Mouse (Mus musculus): ENCODE results near the gene Usp20. TPM values are rescaled to one million over a fixed set of nuclear protein-coding genes. Genes with fewer than 3 reads are reported as not detected.

Gene Usp20
- polyA plus RNA-seq, 1 experiment from 2014 or later, result 11.2 TPM

DNA sequence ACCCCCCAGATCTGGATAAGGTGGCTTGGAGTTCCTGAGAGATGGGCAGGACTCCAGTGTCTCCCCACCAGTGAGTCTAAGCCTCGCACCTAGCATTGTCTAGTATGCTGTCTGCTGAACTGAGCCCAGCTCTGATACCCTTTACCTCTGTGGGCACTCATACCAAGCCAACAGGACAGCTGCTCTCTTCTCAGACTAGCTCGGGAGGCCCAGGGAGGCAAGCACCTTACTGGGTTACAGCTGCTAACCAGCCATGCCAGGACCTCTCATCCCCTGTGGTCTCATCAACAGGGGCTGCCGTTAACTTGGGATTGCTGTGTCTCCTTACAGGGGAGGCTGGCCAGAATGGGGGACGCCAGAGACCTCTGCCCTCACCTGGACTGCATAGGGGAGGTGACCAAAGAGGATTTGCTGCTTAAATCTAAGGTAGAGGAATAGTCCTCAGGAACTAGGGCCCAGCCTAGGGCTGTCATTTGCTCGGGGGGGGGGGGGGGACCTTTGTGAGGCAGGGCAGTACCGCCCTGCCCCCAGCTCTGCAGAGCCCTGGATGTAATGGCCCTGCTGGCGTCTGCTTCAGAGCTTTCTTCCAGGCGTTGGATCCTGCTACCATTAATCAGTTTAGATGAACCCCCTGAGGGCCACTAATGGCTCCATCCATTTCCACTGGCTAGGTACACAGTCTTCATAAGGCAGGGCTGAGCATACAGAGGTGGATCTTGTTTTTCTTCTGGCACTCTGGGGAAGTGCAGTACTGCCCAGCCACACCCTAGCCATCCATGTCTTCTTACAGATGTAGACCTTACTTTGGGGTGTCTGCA is 16.6 kb downstream of the Usp20 start:
- no peak overlapping the region for H3K4me2 ChIP-seq
- no peaks in the 10 kb centered on the region for H3K27me3 ChIP-seq (ENCODE audit: control insufficient read depth, insufficient read depth, low read length)
- ATAC-seq (replicated peaks; ENCODE audit: insufficient number of reproducible peaks, low FRiP score, low TSS enrichment), result no peak
- no peaks in the 10 kb centered on the region for H3K36me3 ChIP-seq (ENCODE audit: control insufficient read depth, insufficient read depth, low read length)
- H3K27ac ChIP-seq (ENCODE audit: low read depth, low read length), result no peak overlapping the region
- no peak overlapping the region for H3K9ac ChIP-seq (ENCODE audit: low read depth, low read length)
- no peaks in the 10 kb centered on the region for H3K9me3 ChIP-seq (replicated peaks; ENCODE audit: control insufficient read depth, low read length)
- WGBS (ENCODE audit: insufficient replicate concordance), result 66% methylated on average over 8 of the region's 8 CpGs
- no peak overlapping the region for H3K4me3 ChIP-seq (ENCODE audit: low read depth, low read length)
- peaks cover 16% of the 10 kb centered on the region for H3K4me1 ChIP-seq (ENCODE audit: control insufficient read depth, insufficient read depth, low read length)

- Histone ChIP-seq H3K9me3 (replicated peaks; ENCODE audit: control insufficient read depth, low read length) (no peaks in the 10 kb centered on the region), H3K4me1 (ENCODE audit: control insufficient read depth, insufficient read depth, low read length) (peaks cover 26% of the 10 kb centered on the region), H3K4me2 (no peak overlapping the region), H3K9ac (ENCODE audit: low read depth, low read length) (no peak overlapping the region), H3K36me3 (ENCODE audit: control insufficient read depth, insufficient read depth, low read length) (0 out of 2 replicates have a peak, but pooled peaks cover 3% of the 10 kb centered on the region), H3K27ac (ENCODE audit: low read depth, low read length) (no peak overlapping the region), H3K27me3 (ENCODE audit: control insufficient read depth, insufficient read depth, low read length) (no peaks in the 10 kb centered on the region), H3K4me3 (ENCODE audit: low read depth, low read length) (no peak overlapping the region)
- whole genome bisulfite sequencing (ENCODE audit: insufficient replicate concordance), result 88% methylated on average over 10 of the region's 10 CpGs
- ATAC-seq (replicated peaks; ENCODE audit: insufficient number of reproducible peaks, low FRiP score, low TSS enrichment), result no peak
Observed at GRCm38 (mm10) chr2:31002857-31003256, 20.8 kb downstream of the Usp20 start.

- peak overlapping the region; percentile 78 for H3K27ac ChIP-seq (ENCODE audit: low read depth, low read length)
- H3K36me3 ChIP-seq (ENCODE audit: control insufficient read depth, insufficient read depth, low read length), result 0 out of 2 replicates have a peak, but pooled peaks cover 3% of the 10 kb centered on the region
- peaks cover 26% of the 10 kb centered on the region for H3K4me1 ChIP-seq (ENCODE audit: control insufficient read depth, insufficient read depth, low read length)
- 0 out of 2 replicates have a peak overlapping the region, but pooled peaks have one; percentile 2 for H3K4me3 ChIP-seq (ENCODE audit: low read depth, low read length)
- ATAC-seq (replicated peaks; ENCODE audit: insufficient number of reproducible peaks, low FRiP score, low TSS enrichment), result no peak
- no peaks in the 10 kb centered on the region for H3K9me3 ChIP-seq (replicated peaks; ENCODE audit: control insufficient read depth, low read length)
- no peaks in the 10 kb centered on the region for H3K27me3 ChIP-seq (ENCODE audit: control insufficient read depth, insufficient read depth, low read length)
- peak overlapping the region; percentile 43 for H3K4me2 ChIP-seq
- 59% methylated on average over 2 of the region's 2 CpGs for WGBS (ENCODE audit: insufficient replicate concordance)
- H3K9ac ChIP-seq (ENCODE audit: low read depth, low read length), result peak overlapping the region; percentile 47; the same call in 1 of the 2 replicates
Observed at GRCm38 (mm10) chr2:31005453-31005852, 23.4 kb downstream of the Usp20 start.

DNA sequence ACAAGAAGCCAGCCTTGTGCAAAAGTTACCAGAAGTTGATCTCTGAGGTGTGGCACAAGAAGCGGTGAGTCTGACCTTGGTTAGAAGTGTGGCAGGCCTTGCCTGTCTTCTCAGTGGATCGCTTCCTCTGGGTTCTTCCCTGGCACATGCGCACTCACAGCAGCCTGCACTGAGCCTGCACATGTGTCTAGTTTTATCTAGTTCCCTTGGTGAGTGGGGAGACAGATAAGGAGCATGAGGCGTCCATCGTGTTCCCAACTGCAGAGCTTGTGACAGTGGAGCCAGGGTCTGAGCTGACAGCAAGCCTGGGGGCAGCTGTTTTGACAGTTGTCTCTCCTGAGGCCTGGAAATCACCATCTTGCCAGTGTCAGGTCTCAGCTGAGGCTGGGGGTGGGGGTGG is 24.4 kb downstream of the Usp20 start:
- peak overlapping the region; percentile 43 for H3K4me2 ChIP-seq
- WGBS (ENCODE audit: insufficient replicate concordance), result 22% methylated on average over 5 of the region's 5 CpGs
- peak overlapping the region; percentile 57 for H3K9ac ChIP-seq (ENCODE audit: low read depth, low read length)
- peaks cover 26% of the 10 kb centered on the region for H3K4me1 ChIP-seq (ENCODE audit: control insufficient read depth, insufficient read depth, low read length)
- no peaks in the 10 kb centered on the region for H3K9me3 ChIP-seq (replicated peaks; ENCODE audit: control insufficient read depth, low read length)
- H3K27ac ChIP-seq (ENCODE audit: low read depth, low read length), result peak overlapping the region; percentile 78
- no peak overlapping the region for H3K4me3 ChIP-seq (ENCODE audit: low read depth, low read length)
- H3K27me3 ChIP-seq (ENCODE audit: control insufficient read depth, insufficient read depth, low read length), result no peaks in the 10 kb centered on the region
- peaks cover 11% of the 10 kb centered on the region; the same call in 1 of the 2 replicates for H3K36me3 ChIP-seq (ENCODE audit: control insufficient read depth, insufficient read depth, low read length)
- ATAC-seq (replicated peaks; ENCODE audit: insufficient number of reproducible peaks, low FRiP score, low TSS enrichment), result peak; percentile 68

- Histone ChIP-seq H3K9me3 (replicated peaks; ENCODE audit: control insufficient read depth, low read length) (no peaks in the 10 kb centered on the region), H3K27ac (ENCODE audit: low read depth, low read length) (peak overlapping the region; percentile 78), H3K27me3 (ENCODE audit: control insufficient read depth, insufficient read depth, low read length) (no peaks in the 10 kb centered on the region), H3K4me3 (ENCODE audit: low read depth, low read length) (no peak overlapping the region), H3K4me1 (ENCODE audit: control insufficient read depth, insufficient read depth, low read length) (peaks cover 26% of the 10 kb centered on the region), H3K9ac (ENCODE audit: low read depth, low read length) (peak overlapping the region; percentile 57), H3K4me2 (no peak overlapping the region; the same call in 1 of the 2 replicates), H3K36me3 (ENCODE audit: control insufficient read depth, insufficient read depth, low read length) (peaks cover 11% of the 10 kb centered on the region; the same call in 1 of the 2 replicates)
- WGBS (ENCODE audit: insufficient replicate concordance), result 77% methylated on average over 5 of the region's 5 CpGs
- ATAC-seq (replicated peaks; ENCODE audit: insufficient number of reproducible peaks, low FRiP score, low TSS enrichment), result no peak
Observed at GRCm38 (mm10) chr2:31007208-31007607, 25.1 kb downstream of the Usp20 start.

GRCm38 (mm10) chr2:31013371-31014120 is 31.5 kb downstream of the Usp20 start:
- Histone ChIP-seq H3K4me1 (ENCODE audit: control insufficient read depth, insufficient read depth, low read length) (no peaks in the 10 kb centered on the region), H3K27me3 (ENCODE audit: control insufficient read depth, insufficient read depth, low read length) (no peaks in the 10 kb centered on the region), H3K27ac (ENCODE audit: low read depth, low read length) (no peak overlapping the region), H3K9me3 (replicated peaks; ENCODE audit: control insufficient read depth, low read length) (no peaks in the 10 kb centered on the region), H3K9ac (ENCODE audit: low read depth, low read length) (no peak overlapping the region), H3K36me3 (ENCODE audit: control insufficient read depth, insufficient read depth, low read length) (peaks cover 14% of the 10 kb centered on the region), H3K4me2 (no peak overlapping the region), H3K4me3 (ENCODE audit: low read depth, low read length) (no peak overlapping the region)
- ATAC-seq (replicated peaks; ENCODE audit: insufficient number of reproducible peaks, low FRiP score, low TSS enrichment), result no peak
- WGBS (ENCODE audit: insufficient replicate concordance), result 69% methylated on average over 14 of the region's 14 CpGs

DNA sequence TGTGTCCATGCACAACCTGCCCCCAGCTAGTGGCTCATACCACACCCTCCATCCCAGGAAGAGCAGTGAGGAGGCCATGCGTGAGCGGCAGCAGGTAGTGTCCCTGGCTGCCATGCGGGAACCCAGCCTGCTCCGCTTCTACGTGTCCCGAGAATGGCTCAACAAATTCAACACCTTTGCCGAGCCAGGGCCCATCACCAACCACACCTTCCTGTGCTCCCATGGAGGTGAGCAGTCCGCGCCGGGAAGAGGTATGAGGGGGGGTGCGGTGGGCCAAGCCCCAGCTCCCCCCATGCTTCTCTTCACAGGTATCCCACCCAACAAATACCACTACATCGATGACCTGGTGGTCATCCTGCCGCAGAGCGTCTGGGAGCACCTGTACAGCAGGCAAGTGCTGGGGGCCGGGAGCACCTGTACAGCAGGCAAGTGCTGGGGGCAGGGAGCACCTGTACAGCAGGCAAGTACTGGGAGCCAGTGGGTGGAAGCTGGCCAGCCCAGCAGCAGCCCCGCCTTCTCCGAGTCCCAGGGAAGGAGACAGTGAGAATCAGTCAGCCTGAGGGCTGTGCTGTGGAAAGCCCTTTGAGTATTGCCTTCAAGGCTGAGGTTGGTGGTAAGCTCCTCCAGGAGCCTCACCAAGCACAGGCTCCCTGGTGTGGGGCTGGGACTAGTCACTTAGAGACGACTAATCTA is 35.7 kb downstream of the Usp20 start:
- no peak overlapping the region for H3K9ac ChIP-seq (ENCODE audit: low read depth, low read length)
- ATAC-seq (replicated peaks; ENCODE audit: insufficient number of reproducible peaks, low FRiP score, low TSS enrichment), result 0 out of 2 replicates have a peak, but pooled peaks have one; percentile 24
- H3K9me3 ChIP-seq (replicated peaks; ENCODE audit: control insufficient read depth, low read length), result no peaks in the 10 kb centered on the region
- no peak overlapping the region for H3K4me3 ChIP-seq (ENCODE audit: low read depth, low read length)
- no peak overlapping the region for H3K27ac ChIP-seq (ENCODE audit: low read depth, low read length)
- H3K4me2 ChIP-seq, result no peak overlapping the region
- H3K36me3 ChIP-seq (ENCODE audit: control insufficient read depth, insufficient read depth, low read length), result peaks cover 16% of the 10 kb centered on the region
- no peaks in the 10 kb centered on the region for H3K27me3 ChIP-seq (ENCODE audit: control insufficient read depth, insufficient read depth, low read length)
- WGBS (ENCODE audit: insufficient replicate concordance), result 84% methylated on average over 18 of the region's 18 CpGs
- no peaks in the 10 kb centered on the region for H3K4me1 ChIP-seq (ENCODE audit: control insufficient read depth, insufficient read depth, low read length)

DNA sequence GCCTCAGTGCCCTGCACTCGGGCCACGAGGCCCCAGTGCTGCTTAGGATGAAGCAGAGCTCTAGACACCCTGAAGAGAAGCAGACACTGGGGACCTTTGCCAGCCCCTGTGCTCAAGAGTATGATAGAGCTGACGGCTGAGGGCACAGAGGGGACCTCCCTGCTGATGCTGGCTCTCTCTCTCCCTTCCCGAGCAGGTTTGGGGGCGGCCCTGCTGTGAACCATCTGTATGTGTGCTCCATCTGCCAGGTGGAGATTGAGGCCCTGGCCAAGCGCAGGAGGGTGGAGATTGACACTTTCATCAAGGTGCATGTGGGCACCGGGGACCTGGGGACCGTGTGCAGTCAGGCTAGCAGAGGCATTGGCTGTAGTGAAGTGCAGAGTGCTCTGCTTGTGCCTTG is 36.4 kb downstream of the Usp20 start:
- Histone ChIP-seq H3K4me2 (no peak overlapping the region), H3K4me3 (ENCODE audit: low read depth, low read length) (no peak overlapping the region), H3K4me1 (ENCODE audit: control insufficient read depth, insufficient read depth, low read length) (no peaks in the 10 kb centered on the region), H3K27ac (ENCODE audit: low read depth, low read length) (no peak overlapping the region), H3K27me3 (ENCODE audit: control insufficient read depth, insufficient read depth, low read length) (no peaks in the 10 kb centered on the region), H3K9ac (ENCODE audit: low read depth, low read length) (no peak overlapping the region), H3K9me3 (replicated peaks; ENCODE audit: control insufficient read depth, low read length) (no peaks in the 10 kb centered on the region), H3K36me3 (ENCODE audit: control insufficient read depth, insufficient read depth, low read length) (peaks cover 16% of the 10 kb centered on the region)
- ATAC-seq (replicated peaks; ENCODE audit: insufficient number of reproducible peaks, low FRiP score, low TSS enrichment), result no peak
- 82% methylated on average over 8 of the region's 8 CpGs for WGBS (ENCODE audit: insufficient replicate concordance)
